Mouse (Mus musculus): ENCODE measurements around the gene Enkd1.

DNA sequence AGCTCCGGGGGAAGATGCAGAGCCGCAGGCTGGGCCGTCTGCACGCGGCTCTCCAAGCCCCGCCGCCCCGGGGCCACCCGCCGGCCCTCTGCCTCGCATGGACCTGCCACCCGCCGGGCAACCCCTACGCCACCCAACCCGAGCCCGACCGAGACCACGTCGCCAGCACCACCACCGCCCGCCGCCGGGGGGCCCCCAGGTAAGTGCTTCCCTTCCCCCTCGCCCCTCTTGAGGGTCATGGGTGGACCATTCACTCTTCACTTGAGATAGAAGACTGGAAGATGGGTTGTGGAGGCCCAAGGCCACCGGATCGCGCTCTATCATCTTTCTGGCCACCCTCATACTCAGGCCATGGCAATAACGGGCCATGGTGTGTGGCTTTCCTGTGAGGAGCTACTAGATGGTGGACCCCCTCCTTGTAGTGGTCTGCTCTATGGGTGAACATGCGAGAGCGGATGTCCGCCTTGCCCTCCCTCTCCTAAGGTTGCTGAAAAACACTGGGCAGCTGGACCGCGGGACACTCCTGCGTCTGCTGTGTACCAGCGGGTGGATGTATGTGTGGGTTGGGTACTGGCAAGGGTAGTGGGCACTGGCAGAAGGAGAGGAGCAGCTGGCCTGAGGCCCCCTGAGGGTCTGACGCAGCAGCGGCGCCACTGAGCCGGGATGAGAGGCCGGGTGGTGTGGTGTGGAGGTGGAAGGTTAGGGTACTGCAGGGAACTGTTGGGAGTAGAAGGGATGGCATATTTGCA lies 13.8 kb downstream of the Enkd1 start:
- TF ChIP-seq EP300 (IDR thresholded peaks at IDR 0.05; ENCODE audit: low read depth in 1 of 2, low read length in 2 of 2) (no peak), E2F4 (IDR thresholded peaks at IDR 0.05; ENCODE audit: borderline replicate concordance, low read depth, low read length) (no peak), CTCF (IDR thresholded peaks at IDR 0.05 in 2 of 3, conservative IDR thresholded peaks at IDR 0.05 in 1 of 3; ENCODE audit: control insufficient read depth in 1 of 3, insufficient read depth in 1 of 3, low read depth in 2 of 3, low read length in 3 of 3, poor library complexity in 1 of 3, severe bottlenecking in 1 of 3) (no peak)

Measured in MEL (cell line).